Mouse (Mus musculus) cerebral cortex, adult 2 months (tissue): Measurements from ENCODE around the gene Slain2.

Experiments used
- WGBS: fragments of 180-500 bp; shearing (Covaris S2); methylation state at CpG from one replicate; pipeline ENCODE4 v1.1.7; 2018; 5-methylcytosine and 5-hydroxymethylcytosine counted together

Slain2 gene

GRCm38 (mm10) chr5:72899255-72899654 is 14.8 kb upstream of the Slain2 start:
- WGBS: 96% methylated on average over 8 of the region's 8 CpGs

DNA sequence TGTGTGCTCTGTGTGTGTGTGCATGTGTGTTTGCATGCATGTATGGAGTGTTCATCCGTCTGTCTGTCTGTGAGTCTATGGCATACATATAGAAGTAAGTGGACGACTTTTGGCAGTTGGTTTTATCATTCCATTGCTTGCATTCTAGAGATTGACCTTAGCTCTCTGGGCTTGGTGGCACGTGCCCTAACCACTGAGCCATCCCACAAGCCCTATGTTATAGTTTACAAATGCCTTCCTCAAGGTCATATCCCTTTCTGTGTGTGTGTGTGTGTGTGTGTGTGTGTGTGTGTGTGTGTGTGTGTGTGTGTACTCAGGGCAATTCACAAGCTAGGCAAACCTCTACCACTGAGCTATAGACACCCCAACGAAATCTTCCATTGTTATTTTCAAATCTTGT is 12.2 kb upstream of the Slain2 start:
- 87% methylated on average over 4 of the region's 4 CpGs for whole genome bisulfite sequencing

GRCm38 (mm10) chr5:72902312-72902711 is 11.8 kb upstream of the Slain2 start:
- 36% methylated on average over 3 of the region's 3 CpGs for WGBS

DNA sequence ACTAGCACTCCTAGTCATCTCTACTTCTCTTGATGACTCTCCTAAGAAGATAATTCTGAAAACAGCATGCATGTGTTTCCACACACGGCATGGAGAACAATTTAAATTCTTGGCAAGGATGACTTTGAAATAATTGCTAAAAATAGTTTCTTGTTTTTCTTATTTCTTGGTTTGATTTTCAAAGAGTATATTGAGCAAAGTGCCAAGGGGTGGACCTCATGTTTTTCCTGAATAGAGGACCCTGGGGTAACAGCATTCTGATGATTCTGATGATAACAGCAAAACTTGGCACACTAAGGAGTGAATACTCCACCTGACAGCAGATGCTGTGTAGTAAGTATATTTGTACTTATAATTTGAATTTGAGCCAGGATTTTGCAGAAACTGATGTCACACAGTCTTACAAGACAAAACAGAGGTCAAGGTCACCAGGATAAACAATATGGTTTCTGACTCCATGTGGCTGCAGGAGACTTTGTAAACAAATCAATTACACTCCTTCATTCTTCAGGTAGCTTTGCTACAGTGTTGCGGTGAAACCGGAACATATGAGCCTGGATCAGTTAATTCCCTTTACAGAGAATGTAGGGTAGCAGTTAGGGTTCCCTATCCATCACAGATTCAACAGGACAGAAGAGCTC is 11.1 kb upstream of the Slain2 start:
- 70% methylated on average over 3 of the region's 3 CpGs for WGBS

GRCm38 (mm10) chr5:72904903-72905790 is 9.0 kb upstream of the Slain2 start:
- WGBS: 83% methylated on average over 18 of the region's 18 CpGs

GRCm38 (mm10) chr5:72907402-72907801 is 6.7 kb upstream of the Slain2 start:
- WGBS: 85% methylated on average over 6 of the region's 6 CpGs

DNA sequence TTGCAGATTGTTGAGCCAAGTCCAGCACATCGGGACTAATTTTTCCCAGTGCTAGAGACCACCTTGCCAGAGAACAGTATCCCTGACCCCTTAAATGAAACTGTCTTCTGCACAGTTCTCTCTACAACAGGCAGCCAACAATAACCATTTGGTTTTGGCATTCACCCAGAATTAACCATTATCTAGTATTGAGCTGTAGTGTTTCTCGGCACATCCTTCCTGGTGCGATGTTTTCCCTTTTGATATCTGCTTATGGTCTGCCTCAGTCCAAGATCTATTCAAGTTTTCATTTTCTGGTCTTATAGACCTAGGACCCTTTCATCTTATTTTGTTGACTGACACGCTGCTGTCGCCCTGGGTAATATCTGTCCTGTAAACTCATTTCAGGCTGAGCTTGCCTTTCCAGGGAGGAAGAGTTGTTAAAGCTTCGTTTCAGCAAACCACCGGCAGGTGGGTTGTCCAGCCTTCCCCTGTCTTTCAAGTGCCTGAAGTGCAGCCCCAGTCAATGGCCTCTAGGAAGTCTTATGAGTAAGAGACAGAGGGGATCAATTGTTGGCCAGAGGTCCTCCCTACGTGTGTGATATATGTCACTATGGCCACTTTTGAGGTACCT is 5.7 kb upstream of the Slain2 start:
- WGBS: 91% methylated on average over 8 of the region's 8 CpGs

- WGBS: 78% methylated on average over 4 of the region's 4 CpGs
Measured at GRCm38 (mm10) chr5:72909363-72909762, 4.7 kb upstream of the Slain2 start.

DNA sequence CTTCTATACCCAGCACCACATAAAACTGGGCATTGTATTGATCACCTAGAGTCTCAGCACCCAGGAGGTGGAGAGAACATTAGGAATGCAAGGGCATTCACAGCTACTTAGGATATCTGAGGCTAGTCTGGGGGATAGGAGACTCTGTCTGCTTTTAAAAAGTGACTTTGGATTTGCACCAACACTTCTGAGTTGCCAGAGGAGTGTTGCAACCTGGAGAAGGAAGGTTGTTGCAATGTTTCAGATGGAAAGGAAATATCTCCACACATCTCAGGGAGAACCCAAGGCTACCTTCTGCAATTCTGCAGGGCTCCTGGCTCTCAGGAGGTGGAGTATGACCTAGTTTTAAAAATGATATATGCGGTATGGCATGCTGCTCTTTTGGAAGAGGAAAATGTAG is 3.7 kb upstream of the Slain2 start:
- WGBS: 58% methylated on average over 1 of the region's 1 CpGs

GRCm38 (mm10) chr5:72911284-72911683 is 2.8 kb upstream of the Slain2 start:
- 94% methylated on average over 3 of the region's 3 CpGs for WGBS

GRCm38 (mm10) chr5:72914633-72915561 is 793 bp downstream of the Slain2 start:
- WGBS: under 1% methylated on average over 63 of the region's 66 CpGs

DNA sequence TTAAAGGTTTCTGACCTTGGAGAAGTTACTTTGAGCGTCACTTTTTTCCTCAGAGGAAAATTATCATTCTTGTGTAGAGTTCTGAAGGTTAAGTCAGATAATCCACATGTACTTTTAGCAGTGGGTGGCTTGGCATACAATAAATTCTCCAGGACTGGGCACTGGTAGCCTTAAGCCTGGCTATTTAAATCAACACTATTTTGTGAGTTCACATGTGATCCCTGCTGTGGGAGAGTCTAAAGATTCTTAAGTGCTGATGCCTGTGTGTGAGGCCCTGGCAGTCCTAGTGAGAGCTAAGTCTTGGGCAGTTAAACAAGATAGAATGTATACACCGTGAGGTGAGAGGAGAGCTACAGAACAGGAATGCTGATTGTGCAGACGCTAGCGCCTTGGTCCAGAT is 1.9 kb downstream of the Slain2 start:
- 43% methylated on average over 4 of the region's 4 CpGs for WGBS

GRCm38 (mm10) chr5:72916851-72917250 is 2.7 kb downstream of the Slain2 start:
- WGBS: 39% methylated on average over 1 of the region's 1 CpGs

GRCm38 (mm10) chr5:72920416-72920815 is 6.3 kb downstream of the Slain2 start:
- 72% methylated on average over 4 of the region's 4 CpGs for WGBS

DNA sequence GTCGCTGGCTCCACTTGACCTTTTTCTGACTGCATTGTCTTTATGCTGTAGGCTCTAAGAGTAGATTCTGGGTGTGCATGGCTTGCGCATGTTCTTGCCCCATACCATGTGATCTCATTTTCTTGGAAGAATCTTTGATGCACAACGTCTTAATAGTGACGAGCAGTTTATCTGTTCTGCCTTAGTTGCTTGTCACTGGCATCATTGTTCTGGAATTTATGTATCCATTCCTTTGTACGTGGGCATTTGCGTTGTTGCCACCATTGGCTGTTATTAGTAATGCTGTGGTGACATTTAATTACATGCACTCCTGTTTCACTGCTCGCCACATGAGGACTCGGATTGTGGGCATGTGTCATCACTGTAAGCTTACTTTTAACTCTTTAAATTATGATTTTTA is 7.1 kb downstream of the Slain2 start:
- WGBS: 86% methylated on average over 8 of the region's 8 CpGs

- 91% methylated on average over 3 of the region's 3 CpGs for WGBS
Measured at GRCm38 (mm10) chr5:72922796-72923195, 8.7 kb downstream of the Slain2 start.

DNA sequence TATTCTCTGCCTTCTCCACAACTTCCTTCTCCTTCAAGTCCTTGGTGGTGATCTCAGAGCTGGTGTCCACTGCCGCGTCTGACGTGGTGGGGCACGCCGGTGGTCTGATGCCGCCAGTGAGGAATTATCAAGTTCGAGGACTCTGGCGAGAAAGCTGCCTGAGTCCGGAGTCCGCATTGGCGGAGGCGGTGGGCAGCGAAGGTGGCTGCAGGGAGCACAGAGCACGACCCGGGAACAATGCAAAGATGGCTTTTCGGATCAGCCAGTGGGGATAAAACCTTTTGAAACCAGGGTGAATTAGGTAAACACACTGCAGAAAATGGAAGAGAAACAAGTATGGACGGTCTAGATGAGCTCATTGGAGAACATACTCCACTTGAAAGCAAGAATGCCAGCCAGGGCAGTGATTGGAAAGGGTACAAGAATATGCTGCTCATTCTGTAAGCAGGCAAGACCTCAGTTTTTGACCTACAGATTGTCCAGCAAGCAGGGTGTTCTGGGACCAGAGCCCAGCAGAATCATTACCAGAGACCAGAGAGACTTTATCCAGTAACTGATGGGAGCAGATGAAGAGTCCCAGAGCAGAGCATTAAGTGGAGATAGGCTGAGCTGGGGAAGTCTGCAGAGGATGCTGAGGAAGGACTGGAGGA is 19.0 kb downstream of the Slain2 start:
- WGBS: 97% methylated on average over 17 of the region's 17 CpGs

- WGBS: 90% methylated on average over 3 of the region's 3 CpGs
Measured at GRCm38 (mm10) chr5:72938421-72938820, 24.3 kb downstream of the Slain2 start.

DNA sequence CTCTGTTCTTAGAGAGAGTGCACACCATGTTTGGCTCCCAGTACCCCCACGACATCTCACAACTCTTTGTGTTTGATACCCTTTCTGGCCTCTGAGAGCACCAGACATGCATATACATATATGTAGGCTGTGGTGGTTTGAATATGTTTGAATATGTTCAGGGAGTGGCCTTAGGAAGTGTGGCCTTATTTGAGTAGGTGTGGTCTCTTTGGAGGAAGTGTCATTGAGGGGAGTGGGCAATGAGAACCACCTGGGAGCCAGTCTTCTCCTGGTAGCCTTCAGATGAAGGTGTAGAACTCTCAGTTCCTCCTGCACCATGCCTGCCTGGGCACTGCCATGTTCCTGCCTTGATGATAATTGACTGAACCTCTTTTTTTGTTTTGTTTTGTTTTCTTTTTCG is 25.2 kb downstream of the Slain2 start:
- WGBS: 95% methylated on average over 2 of the region's 2 CpGs

GRCm38 (mm10) chr5:72940906-72941432 is 26.9 kb downstream of the Slain2 start:
- WGBS: 87% methylated on average over 5 of the region's 5 CpGs

- 46% methylated on average over 1 of the region's 1 CpGs for WGBS
Measured at GRCm38 (mm10) chr5:72948136-72948535, 34.0 kb downstream of the Slain2 start.
